Mouse (Mus musculus) CH12.LX (cell line): ENCODE data around the gene Aplp1. TPM values are rescaled to one million over a fixed set of nuclear protein-coding genes. Genes with fewer than 3 reads are reported as not detected.

ENCODE experiments used
- DNase-seq: peaks from one replicate; pipeline ENCODE4 v3.0.0-alpha.2; 2013; ENCODE audit errors: extremely low read depth
- H3K27ac ChIP-seq: 2 replicates; pipeline ENCODE4 v1.5.1; 2012; ENCODE audit warnings: low read depth, mild to moderate bottlenecking, control low read depth, moderate library complexity; ENCODE audit not compliant: insufficient read depth
- H3K27me3 ChIP-seq: replicated peaks from 2 replicates; pipeline ENCODE3; 2012; ENCODE audit warnings: inconsistent platforms
- H3K36me3 ChIP-seq, 2 experiments: replicated peaks in 1 of 2; 2 replicates each; pipeline versions ENCODE3 to v1.6.1; 2012; ENCODE audit warnings: inconsistent platforms in 1 of 2, low read length in 1 of 2, mild to moderate bottlenecking in 1 of 2, mixed read lengths in 1 of 2, moderate library complexity in 1 of 2; ENCODE audit not compliant: control insufficient read depth in 1 of 2, insufficient read depth in 1 of 2
- H3K4me1 ChIP-seq, 2 experiments: 2 replicates each; pipeline ENCODE4 v1.6.1; 2012; ENCODE audit warnings: inconsistent platforms in 1 of 2, moderate library complexity in 1 of 2; ENCODE audit not compliant: insufficient read depth in 2 of 2, control insufficient read depth in 1 of 2
- H3K4me2 ChIP-seq: 2 replicates; pipeline ENCODE4 v1.6.1; 2012; ENCODE audit warnings: low read depth, mild to moderate bottlenecking, control low read depth; ENCODE audit not compliant: poor library complexity, insufficient read depth, severe bottlenecking
- H3K4me3 ChIP-seq, 3 experiments: fragments of 150-350 bp in 1 of 3; sonication (generic) in 1 of 3; replicated peaks in 1 of 3; 2 replicates each; pipeline versions ENCODE3 to v1.5.1; 2011 to 2012; ENCODE audit warnings: low read depth in 2 of 3, low read length in 2 of 3, mild to moderate bottlenecking in 2 of 3, moderate library complexity in 2 of 3, control low read depth in 1 of 3, improper control_type of control experiment in 1 of 3, inconsistent platforms in 1 of 3, mixed read lengths in 1 of 3; ENCODE audit not compliant: poor library complexity in 1 of 3
- H3K79me2 ChIP-seq: replicated peaks from 2 replicates; pipeline ENCODE4 v1.6.1; 2012; ENCODE audit warnings: mild to moderate bottlenecking, moderate library complexity; ENCODE audit not compliant: control insufficient read depth, poor library complexity, insufficient read depth, severe bottlenecking; ENCODE audit errors: extremely low read depth
- H3K9ac ChIP-seq: 2 replicates; pipeline ENCODE4 v1.6.1; 2012; ENCODE audit warnings: low read depth, mild to moderate bottlenecking, control low read depth, moderate library complexity; ENCODE audit not compliant: insufficient read depth
- H3K9me3 ChIP-seq: replicated peaks from 2 replicates; pipeline ENCODE3; 2012; ENCODE audit warnings: low read length, inconsistent platforms, mixed read lengths
- BHLHE40 ChIP-seq: IDR thresholded peaks from 2 replicates; pipeline ENCODE4 v1.6.1; 2011; ENCODE audit warnings: mild to moderate bottlenecking, low read depth, low read length, improper control_type of control experiment
- CTCF ChIP-seq, 2 experiments: IDR thresholded peaks in 1 of 2; conservative IDR thresholded peaks in 1 of 2; 2 replicates each; pipeline ENCODE4 v1.5.1; 2011 to 2012; ENCODE audit warnings: low read depth in 2 of 2, low read length in 2 of 2, improper control_type of control experiment in 1 of 2, inconsistent platforms in 1 of 2, mild to moderate bottlenecking in 1 of 2, moderate library complexity in 1 of 2
- ELF1 ChIP-seq: IDR thresholded peaks from 2 replicates; pipeline ENCODE4 v1.6.1; 2014; ENCODE audit warnings: low read depth, mild to moderate bottlenecking, inconsistent platforms, low read length, improper control_type of control experiment
- GABPA ChIP-seq: IDR thresholded peaks from 2 replicates; pipeline ENCODE4 v1.6.1; 2012; ENCODE audit warnings: low read depth, low read length, improper control_type of control experiment, inconsistent platforms; ENCODE audit not compliant: insufficient replicate concordance
- IRF4 ChIP-seq: IDR thresholded peaks from 2 replicates; pipeline ENCODE4 v1.6.1; 2014; ENCODE audit warnings: low read depth, mild to moderate bottlenecking, inconsistent platforms, low read length, improper control_type of control experiment
- MAX ChIP-seq: IDR thresholded peaks from 2 replicates; pipeline ENCODE4 v1.6.1; 2011; ENCODE audit warnings: low read length, improper control_type of control experiment
- NRF1 ChIP-seq: IDR thresholded peaks from 2 replicates; pipeline ENCODE4 v1.6.1; 2014; ENCODE audit warnings: low read depth, mild to moderate bottlenecking, inconsistent platforms, low read length, improper control_type of control experiment, moderate library complexity
- POLR2A ChIP-seq: IDR thresholded peaks from 2 replicates; pipeline ENCODE4 v1.6.1; 2011; ENCODE audit warnings: low read depth, mild to moderate bottlenecking, improper control_type of control experiment, low read length
- RAD21 ChIP-seq: IDR thresholded peaks from 2 replicates; pipeline ENCODE4 v1.6.1; 2011; ENCODE audit warnings: low read depth, mild to moderate bottlenecking, low read length, improper control_type of control experiment, moderate library complexity
- SIN3A ChIP-seq: IDR thresholded peaks from 2 replicates; pipeline ENCODE4 v1.6.1; 2012; ENCODE audit warnings: low read length, improper control_type of control experiment, inconsistent platforms
- SMC3 ChIP-seq: IDR thresholded peaks from 2 replicates; pipeline ENCODE4 v1.6.1; 2011; ENCODE audit warnings: low read depth, low read length, improper control_type of control experiment
- TBP ChIP-seq: conservative IDR thresholded peaks from 2 replicates; pipeline ENCODE4 v1.6.1; 2011; ENCODE audit warnings: low read depth, low read length, improper control_type of control experiment
- UBTF ChIP-seq: IDR thresholded peaks from 2 replicates; pipeline ENCODE4 v1.6.1; 2012; ENCODE audit warnings: low read depth, mild to moderate bottlenecking, inconsistent platforms, low read length, improper control_type of control experiment, moderate library complexity
- ZMIZ1 ChIP-seq: IDR thresholded peaks from 2 replicates; pipeline ENCODE4 v1.6.1; 2012; ENCODE audit warnings: low read depth, mild to moderate bottlenecking, inconsistent platforms, low read length, improper control_type of control experiment
- ZNF384 ChIP-seq: IDR thresholded peaks from 2 replicates; pipeline ENCODE4 v1.6.1; 2012; ENCODE audit warnings: low read depth, low read length, improper control_type of control experiment, inconsistent platforms
- dilution Hi-C: fragments of 300-500 bp; cut with MboI; formaldehyde crosslinking; loops from 2 replicates; pipeline ENCODE4 v1.14.3; 2020; ENCODE audit warnings: low sequenced_read_pairs; ENCODE audit not compliant: extremely low pct_unique_long_range_greater_than_20kb, extremely low pct_ligation_motif_present
- in situ Hi-C: fragments of 300-500 bp; cut with MboI; formaldehyde crosslinking; loops from 3 replicates; pipeline ENCODE4 v1.14.3; 2019; ENCODE audit warnings: low sequenced_read_pairs, low pct_ligation_motif_present, low pct_unique_long_range_greater_than_20kb, mixed read lengths
- polyA plus RNA-seq: library from polyadenylated mRNA; unstranded; fragments of >175 nt; gene quantifications from 2 replicates; pipeline ENCODE4 v1.2.1, GENCODE M21; 2012; ENCODE audit warnings: low read depth; ENCODE audit not compliant: insufficient read length
- total RNA-seq, 2 experiments: library from RNA; depleted of rRNA; stranded (reverse); fragments of 300-350 nt in 1 of 2; fragments of >200 nt in 1 of 2; gene quantifications; 2 replicates each; pipeline ENCODE4 v1.2.3; 2012 to 2014

Gene Aplp1
- total RNA-seq (2012; rRNA removed) (0.34 and 0.93 TPM in 2 replicates), total RNA-seq (2014; rRNA removed) (not detected in 2 replicates), polyA plus RNA-seq (0.10 TPM in 1 of 2 replicates, not detected in the other)

DNA sequence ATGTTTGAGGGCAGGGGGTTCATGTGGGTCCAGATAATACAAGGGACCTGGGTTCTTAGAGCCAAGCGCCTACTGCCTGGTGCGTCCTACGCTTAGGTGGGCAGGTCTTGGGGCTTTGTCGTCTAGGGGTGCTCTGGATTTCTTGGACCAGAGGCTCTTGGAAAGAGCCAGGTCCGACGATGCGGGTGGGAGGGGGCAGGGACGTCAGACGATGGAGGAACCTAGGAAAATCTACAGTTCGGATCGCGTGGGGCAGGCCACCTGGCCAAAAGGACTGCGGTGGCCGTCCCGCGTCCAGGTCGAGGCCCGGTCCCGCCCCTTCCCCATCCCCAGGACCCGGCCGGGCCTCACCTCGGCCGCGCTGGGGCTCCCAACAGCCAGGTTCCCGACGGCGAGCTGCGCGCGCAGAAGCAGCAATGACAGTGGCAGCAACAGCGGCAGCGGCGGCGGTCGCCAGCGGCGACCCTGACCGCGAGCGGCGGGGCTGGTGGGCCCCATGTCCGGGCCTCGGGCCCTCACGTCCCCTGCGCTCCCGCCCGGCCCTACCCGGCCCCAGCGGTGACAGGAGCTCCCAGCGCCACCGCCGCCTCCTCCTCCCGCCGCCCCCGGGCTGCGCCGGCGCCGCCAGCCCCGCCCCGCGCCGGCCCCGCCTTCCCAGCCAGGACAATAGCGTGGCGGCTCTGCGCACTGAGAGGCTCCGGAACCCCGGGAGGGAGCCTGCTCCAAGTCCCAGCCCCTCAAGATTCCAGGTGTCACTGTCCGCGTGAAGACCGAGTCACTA lies at the start of gene Aplp1:
Gene Aplp1 (minus strand): TSS at position 565 of the 781 bp plus-strand sequence.
- dilution Hi-C loops (no loop called here), in situ Hi-C loops (loop anchor here (10.0 kb wide), 1 partner anchor 50 kb away; the partner anchor contains the start of gene Prodh2)
- no peaks in the 10 kb centered on the region for H3K36me3 ChIP-seq
- H3K9me3 ChIP-seq, result peaks cover 38% of the 10 kb centered on the region
- peaks cover 64% of the 10 kb centered on the region for H3K27me3 ChIP-seq
- H3K4me1 ChIP-seq, result no peaks in the 10 kb centered on the region
- 0 out of 2 replicates have a peak within 1 kb of the TSS, but pooled peaks have one; percentile 18 for H3K9ac ChIP-seq
- H3K4me2 ChIP-seq, result peak within 1 kb of the TSS; percentile 16; the same call in 1 of the 2 replicates
- H3K79me2 ChIP-seq, result no peaks in the 10 kb centered on the region
- H3K4me3 ChIP-seq, result peak within 1 kb of the TSS in 1 of 3 experiments; percentile 39
- DNase-seq, result no peak
- H3K27ac ChIP-seq, result no peak within 1 kb of the TSS
- TF ChIP-seq NRF1 (peak; percentile 39; the same call in 1 of the 2 replicates), IRF4 (no peak)
- TF ChIP-seq, all 38 proteins: peak for 1

DNA sequence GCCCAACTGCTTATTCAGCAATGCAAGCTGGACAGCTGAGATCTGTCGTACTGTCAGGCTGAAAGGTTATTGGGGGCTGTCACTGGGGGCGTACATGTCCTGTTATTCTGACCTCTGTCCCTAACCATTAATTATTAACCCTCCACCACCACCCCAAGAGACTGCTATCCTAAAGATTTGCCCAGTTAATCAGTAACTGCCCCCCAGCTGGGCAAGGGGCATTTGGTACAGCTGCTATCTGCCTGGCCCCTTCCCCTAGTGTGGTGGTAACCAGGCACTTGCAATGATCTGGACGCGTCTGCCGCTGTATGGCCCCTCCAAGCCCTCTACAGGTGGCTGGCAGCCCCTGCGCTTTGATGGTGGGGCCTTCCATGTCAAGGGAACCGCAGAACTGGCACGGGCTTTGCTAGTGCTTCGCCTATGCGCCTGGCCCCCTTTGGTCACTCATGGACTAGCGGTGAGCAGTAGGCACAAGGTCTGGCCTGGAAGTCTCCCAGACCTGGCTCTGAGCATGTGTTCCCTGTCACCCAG lies 48.1 kb upstream of the Aplp1 start, which contains the start of gene Prodh2:
Gene Prodh2 (plus strand): TSS at position 222 of the 531 bp plus-strand sequence.
- Histone ChIP-seq H3K27me3 (peaks cover 50% of the 10 kb centered on the region), H3K4me1 (no peaks in the 10 kb centered on the region)
- TF ChIP-seq TBP (no peak), SIN3A (no peak), GABPA (no peak), ELF1 (no peak), UBTF (no peak)
- TF ChIP-seq, all 38 proteins: peak for 0
- no peaks in the 10 kb centered on the region for H3K36me3 ChIP-seq
- H3K9me3 ChIP-seq, result peaks cover 11% of the 10 kb centered on the region
- DNase-seq, result no peak
- no peaks in the 10 kb centered on the region; the same call in 1 of the 2 replicates for H3K79me2 ChIP-seq
- H3K27ac ChIP-seq, result no peak within 1 kb of the TSS
- dilution Hi-C loops (no loop called here), in situ Hi-C loops (loop anchor here (10.0 kb wide), 1 partner anchor 49 kb away; the partner anchor contains the start of gene Aplp1)
- H3K4me3 ChIP-seq, result no peak within 1 kb of the TSS
- no peak within 1 kb of the TSS for H3K4me2 ChIP-seq
- no peak within 1 kb of the TSS for H3K9ac ChIP-seq

DNA sequence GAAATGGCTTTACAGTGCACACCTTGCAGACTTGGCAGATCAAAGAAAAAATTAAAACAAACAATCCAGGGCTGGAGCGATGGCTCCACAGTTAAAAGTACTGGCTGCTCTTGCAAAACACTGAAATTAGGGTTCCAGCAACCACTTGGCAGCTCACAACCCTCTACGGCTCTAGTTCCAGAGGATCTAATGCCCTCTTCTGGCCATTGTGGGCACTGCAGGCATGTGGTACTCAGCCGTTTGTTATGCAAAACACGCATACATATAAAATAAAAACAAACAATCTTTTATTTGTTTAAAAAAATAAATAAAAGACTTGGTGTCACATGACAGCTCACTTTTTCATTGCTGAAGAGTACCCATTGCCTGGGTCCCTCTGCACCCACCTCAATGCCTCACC lies 47.4 kb upstream of the Aplp1 start:
- no peak overlapping the region for H3K27ac ChIP-seq
- no peak overlapping the region for H3K4me2 ChIP-seq
- dilution Hi-C loops, result no loop called here
- TF ChIP-seq ZNF384, result no peak
- TF ChIP-seq ZMIZ1, result no peak
- TF ChIP-seq GABPA, result no peak
- peak; percentile 76 to 83 for TF ChIP-seq CTCF (conservative IDR thresholded peaks at IDR 0.05 in 1 of 2, IDR thresholded peaks at IDR 0.05 in 1 of 2; ENCODE audit: low read depth in 2 of 2, low read length in 2 of 2)
- TF ChIP-seq POLR2A, result no peak
- TF ChIP-seq RAD21, result peak; percentile 52
- TF ChIP-seq BHLHE40, result no peak
- no peak for TF ChIP-seq MAX
- TF ChIP-seq TBP, result no peak
- TF ChIP-seq SMC3, result peak; percentile 60
- H3K79me2 ChIP-seq, result no peaks in the 10 kb centered on the region; the same call in 1 of the 2 replicates
- H3K27me3 ChIP-seq, result peaks cover 55% of the 10 kb centered on the region
- no peaks in the 10 kb centered on the region for H3K4me1 ChIP-seq
- no peaks in the 10 kb centered on the region for H3K36me3 ChIP-seq
- peak; percentile 73 for DNase-seq
- H3K4me3 ChIP-seq, result no peak overlapping the region
- in situ Hi-C loops, result loop anchor here (10.0 kb wide), 1 partner anchor 48 kb away; the partner anchor contains the start of gene Aplp1
- H3K9ac ChIP-seq, result no peak overlapping the region
- H3K9me3 ChIP-seq, result peaks cover 11% of the 10 kb centered on the region
